Mouse (Mus musculus) embryonic facial prominence, embryonic 14.5 days (tissue): Measurements from ENCODE around the gene Entpd8. TPM values are rescaled to one million over a fixed set of nuclear protein-coding genes. Genes with fewer than 3 reads are reported as not detected.

Source experiments
- ATAC-seq: fragments of 200-750 bp; cut with Nextera tagmentation; 2 replicates; pipeline ENCODE4 v1.8.0; 2017; ENCODE audit warnings: low read depth, moderate number of reproducible peaks, moderate TSS enrichment
- DNase-seq: peaks from one replicate; pipeline ENCODE4 v3.0.0-alpha.2; 2015; ENCODE audit warnings: low spot score
- H3K27ac ChIP-seq: fragments of 300-500 bp; sonication (generic); replicated peaks from 2 replicates; pipeline ENCODE4 v1.5.1; 2014; ENCODE audit warnings: low read depth, mild to moderate bottlenecking, low read length, moderate library complexity
- H3K27me3 ChIP-seq: fragments of 300-500 bp; sonication (generic); replicated peaks from 2 replicates; pipeline ENCODE4 v1.6.1; 2014; ENCODE audit warnings: low read length; ENCODE audit not compliant: control insufficient read depth, insufficient read depth
- H3K36me3 ChIP-seq: fragments of 300-500 bp; sonication (generic); 2 replicates; pipeline ENCODE4 v1.6.1; 2014; ENCODE audit warnings: low read length, mixed read lengths; ENCODE audit not compliant: control insufficient read depth, insufficient read depth
- H3K4me1 ChIP-seq: fragments of 300-500 bp; sonication (generic); 2 replicates; pipeline ENCODE4 v1.6.1; 2014; ENCODE audit warnings: antibody characterized with exemption, low read length; ENCODE audit not compliant: control insufficient read depth, insufficient read depth
- H3K4me2 ChIP-seq: fragments of 300-500 bp; sonication (generic); 2 replicates; pipeline ENCODE4 v1.6.1; 2014; ENCODE audit warnings: low read depth, mild to moderate bottlenecking, low read length, moderate library complexity, mixed read lengths
- H3K4me3 ChIP-seq: fragments of 300-500 bp; sonication (generic); 2 replicates; pipeline ENCODE4 v1.5.1; 2014; ENCODE audit warnings: low read depth, mild to moderate bottlenecking, low read length
- H3K9ac ChIP-seq: fragments of 300-500 bp; sonication (generic); 2 replicates; pipeline ENCODE4 v1.6.1; 2014; ENCODE audit warnings: low read depth, mild to moderate bottlenecking, low read length, moderate library complexity, mixed read lengths
- H3K9me3 ChIP-seq: fragments of 300-500 bp; sonication (generic); 2 replicates; pipeline ENCODE4 v1.6.1; 2016; ENCODE audit warnings: low read length; ENCODE audit not compliant: control insufficient read depth
- WGBS: fragments of 180-500 bp; shearing (Covaris S2); extraction: QIAGEN DNeasy Blood & Tissue Kit; methylation state at CpG from one replicate; pipeline ENCODE4 v1.1.7; 2014; 5-methylcytosine and 5-hydroxymethylcytosine counted together
- microRNA-seq: library from miRNA; unstranded; fragments of <30 nt; microRNA quantifications from one replicate; pipeline ENCODE4, GENCODE M21; 2016; ENCODE audit warnings: borderline number of aligned reads
- polyA plus RNA-seq: library from polyadenylated mRNA; unstranded; fragments of >200 nt; fragmentation: Nextera tagmentation; extraction: Ambion mirVana; gene quantifications from 2 replicates; pipeline ENCODE4 v1.2.1, GENCODE M21; 2014

Entpd8 gene
- polyA plus RNA-seq, 1 experiment from 2014 or later: 0.22 TPM

DNA sequence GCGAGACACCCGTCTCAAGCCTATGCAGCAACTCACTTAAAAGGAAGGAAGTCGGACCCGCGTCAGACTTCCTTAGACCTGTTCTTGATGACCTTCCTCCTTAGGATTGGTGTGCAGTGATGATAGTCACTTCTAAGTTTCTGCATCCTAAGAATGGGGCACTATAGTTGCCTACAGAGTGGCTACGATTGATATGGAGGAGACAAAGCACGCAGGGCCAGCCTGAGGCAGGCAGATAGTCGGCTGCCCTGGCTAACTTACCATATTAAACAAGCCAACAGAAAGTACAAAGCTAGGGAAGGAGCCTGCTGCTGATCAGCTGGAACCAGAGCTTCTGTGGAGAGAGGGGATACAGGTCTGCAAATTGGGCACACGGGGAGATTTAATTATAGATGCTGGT, 51.5 kb downstream of the Entpd8 start:
- no peak for ATAC-seq
- Histone ChIP-seq H3K9ac (no peak overlapping the region), H3K4me2 (no peak overlapping the region), H3K27me3 (no peaks in the 10 kb centered on the region), H3K4me3 (no peak overlapping the region), H3K9me3 (no peaks in the 10 kb centered on the region), H3K36me3 (no peaks in the 10 kb centered on the region), H3K27ac (no peak overlapping the region), H3K4me1 (peaks cover 7% of the 10 kb centered on the region; the same call in 1 of the 2 replicates)
- no peak for DNase-seq
- WGBS: 73% methylated on average over 9 of the region's 9 CpGs

Small RNA genes lying within 50 kb of the gene (microRNA-seq; reads per million reads assigned to microRNA genes)
- gene Gm24328: not detected
- 0.50 reads per million for gene Mir7664

Other genes with a start within 250 kb of the Entpd8 start
- 67.1 and 77.2 TPM in 2 replicates for gene Ehmt1, start 160.7 kb upstream of the Entpd8 start, polyA plus RNA-seq
- gene Arrdc1, start 145.1 kb upstream of the Entpd8 start, polyA plus RNA-seq: 28.2 and 28.4 TPM in 2 replicates
- gene Zmynd19, start 130.5 kb upstream of the Entpd8 start, polyA plus RNA-seq: 18.9 and 20.4 TPM in 2 replicates
- 24.1 and 27.6 TPM in 2 replicates for gene Dph7, start 117.9 kb upstream of the Entpd8 start, polyA plus RNA-seq
- 134 and 137 TPM in 2 replicates for gene Mrpl41, start 105.2 kb upstream of the Entpd8 start, polyA plus RNA-seq
- 8.9 and 9.1 TPM in 2 replicates for gene Pnpla7, start 104.3 kb upstream of the Entpd8 start, polyA plus RNA-seq
- gene Nsmf, start 25.9 kb upstream of the Entpd8 start, polyA plus RNA-seq: 55.5 and 56.2 TPM in 2 replicates
- gene Noxa1, start 14.8 kb downstream of the Entpd8 start, polyA plus RNA-seq: 0.38 and 0.71 TPM in 2 replicates
- 16.5 and 20.9 TPM in 2 replicates for gene Nrarp, start 100.5 kb downstream of the Entpd8 start, polyA plus RNA-seq
- 7.5 and 7.8 TPM in 2 replicates for gene Tor4a, start 116.6 kb downstream of the Entpd8 start, polyA plus RNA-seq
- gene Nelfb, start 131.2 kb downstream of the Entpd8 start, polyA plus RNA-seq: 76.8 and 94.4 TPM in 2 replicates
- not detected in 2 replicates for gene Stpg3, start 134.3 kb downstream of the Entpd8 start, polyA plus RNA-seq
- gene Fam166a, start 138.4 kb downstream of the Entpd8 start, polyA plus RNA-seq: not detected in 2 replicates
- gene Tubb4b, start 144.4 kb downstream of the Entpd8 start, polyA plus RNA-seq: 429 and 461 TPM in 2 replicates
- gene Slc34a3, start 154.1 kb downstream of the Entpd8 start, polyA plus RNA-seq: not detected in 2 replicates
- not detected in 2 replicates for gene Rnf224, start 156.5 kb downstream of the Entpd8 start, polyA plus RNA-seq
- 11.8 and 16.3 TPM in 2 replicates for gene Rnf208, start 162.0 kb downstream of the Entpd8 start, polyA plus RNA-seq
- 3.2 and 10.2 TPM in 2 replicates for gene Cysrt1, start 162.1 kb downstream of the Entpd8 start, polyA plus RNA-seq
- 4.5 and 6.1 TPM in 2 replicates for gene AL732309.1, start 166.6 kb downstream of the Entpd8 start, polyA plus RNA-seq
- gene Tmem203, start 175.1 kb downstream of the Entpd8 start, polyA plus RNA-seq: 16.1 and 16.6 TPM in 2 replicates
- 4.6 and 5.1 TPM in 2 replicates for gene Tprn, start 182.3 kb downstream of the Entpd8 start, polyA plus RNA-seq
- gene Ssna1, start 192.1 kb downstream of the Entpd8 start, polyA plus RNA-seq: 227 and 240 TPM in 2 replicates
- 104 and 113 TPM in 2 replicates for gene Anapc2, start 192.2 kb downstream of the Entpd8 start, polyA plus RNA-seq
- gene Tmem210, start 207.8 kb downstream of the Entpd8 start, polyA plus RNA-seq: not detected in 2 replicates
- gene Lrrc26, start 209.6 kb downstream of the Entpd8 start, polyA plus RNA-seq: 2.3 and 5.1 TPM in 2 replicates
- gene Grin1, start 238.9 kb downstream of the Entpd8 start, polyA plus RNA-seq: 1.7 and 1.8 TPM in 2 replicates